Mouse (Mus musculus) midbrain, embryonic 12.5 days (tissue): ENCODE measurements around the gene Kxd1. TPM values are rescaled to one million over a fixed set of nuclear protein-coding genes. Genes with fewer than 3 reads are reported as not detected.

ENCODE experiments used
- ATAC-seq: fragments of 200-750 bp; cut with Nextera tagmentation; 2 replicates; pipeline ENCODE4 v1.8.0; 2017; ENCODE audit warnings: low read depth, moderate TSS enrichment, moderate library complexity; ENCODE audit not compliant: low FRiP score
- H3K27ac ChIP-seq: fragments of 300-500 bp; sonication (generic); replicated peaks from 2 replicates; pipeline ENCODE4 v1.5.1; 2016; ENCODE audit warnings: mild to moderate bottlenecking
- H3K27me3 ChIP-seq: fragments of 300-500 bp; sonication (generic); 2 replicates; pipeline ENCODE4 v1.6.1; 2016; ENCODE audit warnings: mild to moderate bottlenecking
- H3K36me3 ChIP-seq: fragments of 300-500 bp; sonication (generic); 2 replicates; pipeline ENCODE4 v1.6.1; 2016
- H3K4me1 ChIP-seq: fragments of 300-500 bp; sonication (generic); 2 replicates; pipeline ENCODE4 v1.6.1; 2016
- H3K4me2 ChIP-seq: fragments of 300-500 bp; sonication (generic); replicated peaks from 2 replicates; pipeline ENCODE4 v1.6.1; 2016; ENCODE audit warnings: mild to moderate bottlenecking, moderate library complexity
- H3K4me3 ChIP-seq: fragments of 300-500 bp; sonication (generic); 2 replicates; pipeline ENCODE4 v1.5.1; 2016; ENCODE audit warnings: mild to moderate bottlenecking
- H3K9ac ChIP-seq: fragments of 300-500 bp; sonication (generic); replicated peaks from 2 replicates; pipeline ENCODE4 v1.6.1; 2016; ENCODE audit warnings: mild to moderate bottlenecking, moderate library complexity
- H3K9me3 ChIP-seq: fragments of 300-500 bp; sonication (generic); 2 replicates; pipeline ENCODE4 v1.6.1; 2016; ENCODE audit warnings: mild to moderate bottlenecking
- WGBS: fragments of 180-500 bp; shearing (Covaris S2); methylation state at CpG from one replicate; pipeline ENCODE4 v1.1.7; 2016; 5-methylcytosine and 5-hydroxymethylcytosine counted together
- polyA plus RNA-seq: library from polyadenylated mRNA; unstranded; fragments of >200 nt; fragmentation: Nextera tagmentation; extraction: Ambion mirVana; gene quantifications from 2 replicates; pipeline ENCODE4 v1.2.1, GENCODE M21; 2016

Kxd1 gene
- polyA plus RNA-seq, 1 experiment from 2014 or later, result 52.1 TPM

DNA sequence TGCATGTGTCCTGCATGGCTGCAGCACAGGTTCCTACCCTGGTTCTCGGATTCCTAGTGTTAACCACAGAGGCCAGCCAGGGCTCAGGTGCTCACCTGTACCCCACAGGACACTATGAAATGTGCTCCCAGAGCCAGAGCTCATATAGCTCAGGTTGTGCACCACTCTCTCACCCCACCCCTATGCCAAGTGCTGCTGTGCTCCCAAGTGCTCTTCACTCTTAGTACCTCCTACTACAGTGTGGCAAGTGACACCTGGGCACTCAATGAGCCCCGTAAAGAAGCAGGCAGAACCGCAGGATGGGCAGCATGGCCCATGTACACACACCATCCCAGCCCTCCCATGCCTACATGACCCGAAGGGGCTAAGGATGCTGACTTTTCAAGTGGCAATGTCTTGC lies 59.0 kb downstream of the Kxd1 start:
- no peaks in the 10 kb centered on the region for H3K36me3 ChIP-seq
- no peak overlapping the region for H3K4me2 ChIP-seq
- WGBS, result 93% methylated on average over 4 of the region's 4 CpGs
- H3K27ac ChIP-seq, result no peak overlapping the region
- no peak for ATAC-seq
- 0 out of 2 replicates have a peak, but pooled peaks cover 4% of the 10 kb centered on the region for H3K4me1 ChIP-seq
- H3K27me3 ChIP-seq, result no peaks in the 10 kb centered on the region
- H3K9ac ChIP-seq, result no peak overlapping the region
- no peak overlapping the region for H3K4me3 ChIP-seq
- H3K9me3 ChIP-seq, result no peaks in the 10 kb centered on the region

DNA sequence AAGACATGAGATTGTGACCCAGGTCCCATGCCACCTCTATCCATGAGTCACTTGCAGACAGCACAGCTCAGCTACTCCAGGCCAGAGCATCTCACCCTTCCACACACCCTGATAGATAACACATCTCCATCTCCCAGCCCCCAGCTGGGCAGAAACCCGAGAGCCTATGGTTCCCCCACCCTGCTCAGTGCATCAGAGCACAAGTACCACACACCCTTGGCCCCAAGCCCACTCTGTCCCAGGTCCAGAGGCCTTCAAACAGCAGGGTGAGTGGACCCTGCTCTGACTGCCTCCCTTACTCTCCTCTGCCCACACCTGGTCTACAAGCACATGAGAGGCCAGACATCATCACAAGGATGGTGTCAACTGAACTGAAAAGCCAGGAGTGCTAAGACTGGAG lies 59.8 kb downstream of the Kxd1 start:
- H3K9me3 ChIP-seq, result no peaks in the 10 kb centered on the region
- H3K9ac ChIP-seq, result no peak overlapping the region
- no peak for ATAC-seq
- no peaks in the 10 kb centered on the region for H3K36me3 ChIP-seq
- WGBS, result 80% methylated on average over 1 of the region's 1 CpGs
- H3K4me1 ChIP-seq, result 0 out of 2 replicates have a peak, but pooled peaks cover 4% of the 10 kb centered on the region
- no peak overlapping the region for H3K4me3 ChIP-seq
- no peak overlapping the region for H3K4me2 ChIP-seq
- H3K27me3 ChIP-seq, result no peaks in the 10 kb centered on the region
- no peak overlapping the region for H3K27ac ChIP-seq

DNA sequence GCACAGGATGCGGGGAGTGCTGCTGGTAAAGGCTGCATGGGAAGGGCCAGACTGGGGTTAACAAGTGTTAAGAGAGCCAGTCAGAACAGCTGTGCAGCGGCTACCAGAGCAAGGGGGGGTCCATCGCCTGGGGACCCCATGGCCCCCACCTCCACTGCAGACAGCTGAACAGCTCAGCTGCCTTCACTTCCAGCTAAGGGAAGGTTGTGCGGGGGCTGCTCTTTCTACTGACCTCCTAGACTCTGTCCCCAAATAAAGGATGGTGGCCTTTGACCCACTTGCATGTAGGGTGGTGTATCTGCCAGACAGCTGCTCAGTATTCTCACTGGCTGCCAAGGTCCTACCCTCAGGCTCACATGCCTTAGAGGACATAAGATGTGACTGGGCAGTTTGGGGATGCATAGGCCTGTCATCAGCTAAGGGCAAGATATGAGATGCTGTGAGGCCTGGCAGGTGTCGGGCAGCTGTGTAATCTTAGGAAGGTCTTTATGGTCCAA lies 60.5 kb downstream of the Kxd1 start:
- Histone ChIP-seq H3K4me2 (no peak overlapping the region), H3K9ac (0 out of 2 replicates have a peak overlapping the region, but pooled peaks have one; percentile 20), H3K4me3 (no peak overlapping the region; the same call in 1 of the 2 replicates), H3K27ac (no peak overlapping the region), H3K36me3 (no peaks in the 10 kb centered on the region), H3K27me3 (no peaks in the 10 kb centered on the region), H3K4me1 (0 out of 2 replicates have a peak, but pooled peaks cover 4% of the 10 kb centered on the region), H3K9me3 (no peaks in the 10 kb centered on the region)
- ATAC-seq, result no peak
- WGBS, result 78% methylated on average over 5 of the region's 5 CpGs

DNA sequence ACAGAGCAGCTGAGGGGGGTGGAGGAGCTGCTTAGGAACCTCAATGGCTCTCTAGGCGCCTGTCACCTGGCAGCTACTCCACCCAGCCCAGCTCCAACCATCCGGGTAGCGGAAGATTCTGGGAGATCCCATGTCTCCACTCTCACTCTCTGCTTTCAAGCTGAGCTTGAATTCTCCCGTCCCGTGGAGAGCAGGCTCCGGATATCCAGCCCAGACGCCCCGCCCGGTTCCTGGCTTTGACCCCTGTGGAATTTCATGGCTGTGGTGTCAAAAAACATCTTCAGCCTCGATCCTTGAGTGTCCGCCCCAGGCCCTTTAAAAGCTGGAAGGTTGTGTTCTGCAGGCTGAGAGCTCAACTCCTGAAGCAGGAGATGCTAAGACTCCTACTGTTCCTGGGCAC lies 61.0 kb downstream of the Kxd1 start:
- ATAC-seq, result no peak
- Histone ChIP-seq H3K9me3 (no peaks in the 10 kb centered on the region), H3K27ac (no peak overlapping the region), H3K9ac (no peak overlapping the region), H3K4me2 (no peak overlapping the region), H3K4me1 (0 out of 2 replicates have a peak, but pooled peaks cover 4% of the 10 kb centered on the region), H3K27me3 (no peaks in the 10 kb centered on the region), H3K4me3 (no peak overlapping the region), H3K36me3 (no peaks in the 10 kb centered on the region)
- WGBS, result 75% methylated on average over 11 of the region's 11 CpGs

DNA sequence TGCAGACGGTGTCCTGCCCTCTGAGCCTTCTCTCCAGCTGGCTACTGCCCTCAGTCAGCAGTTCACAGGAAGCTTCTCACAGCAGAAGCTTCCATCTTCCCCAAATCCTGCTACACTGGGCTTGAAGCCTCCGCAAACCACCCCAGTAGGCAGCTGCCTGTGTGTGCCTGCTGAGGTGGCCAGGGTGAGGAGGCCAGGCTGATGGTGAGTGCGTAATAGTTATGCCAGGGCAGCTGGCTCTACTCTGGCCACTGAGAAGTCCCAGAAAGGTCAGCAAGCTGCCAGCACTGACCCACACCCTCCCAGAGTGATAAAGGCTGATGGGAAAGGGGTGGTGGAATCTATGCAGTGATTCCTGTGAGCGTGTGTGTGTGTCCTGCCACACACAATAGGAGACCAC lies 61.5 kb downstream of the Kxd1 start:
- Histone ChIP-seq H3K4me1 (0 out of 2 replicates have a peak, but pooled peaks cover 4% of the 10 kb centered on the region), H3K27ac (no peak overlapping the region), H3K27me3 (no peaks in the 10 kb centered on the region), H3K4me3 (no peak overlapping the region), H3K36me3 (no peaks in the 10 kb centered on the region), H3K9me3 (no peaks in the 10 kb centered on the region), H3K9ac (no peak overlapping the region), H3K4me2 (no peak overlapping the region)
- 84% methylated on average over 4 of the region's 4 CpGs for WGBS
- ATAC-seq, result no peak

DNA sequence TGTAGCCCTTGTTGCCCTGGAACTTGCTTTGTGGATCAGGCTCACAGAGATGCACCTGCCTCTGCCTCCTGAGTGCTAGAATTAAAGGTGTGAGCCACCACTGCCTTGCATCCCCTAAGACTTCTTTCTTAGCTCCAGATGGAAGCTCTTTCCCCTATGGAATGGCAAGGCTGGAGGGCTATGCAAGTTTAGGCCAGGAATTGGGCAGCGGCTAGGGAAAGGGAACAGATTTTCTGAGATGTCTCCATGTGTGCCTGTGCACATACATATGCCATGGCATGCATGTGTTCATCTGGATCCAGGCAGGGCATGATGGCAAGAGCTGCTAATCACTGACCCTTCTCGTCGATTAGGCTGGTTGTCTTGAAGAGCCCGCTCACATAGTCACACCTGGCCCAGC lies 62.1 kb downstream of the Kxd1 start:
- H3K4me1 ChIP-seq, result 0 out of 2 replicates have a peak, but pooled peaks cover 4% of the 10 kb centered on the region
- ATAC-seq, result no peak
- no peak overlapping the region for H3K4me3 ChIP-seq
- no peaks in the 10 kb centered on the region for H3K27me3 ChIP-seq
- no peak overlapping the region for H3K9ac ChIP-seq
- no peak overlapping the region for H3K27ac ChIP-seq
- no peak overlapping the region for H3K4me2 ChIP-seq
- H3K36me3 ChIP-seq, result no peaks in the 10 kb centered on the region
- no peaks in the 10 kb centered on the region for H3K9me3 ChIP-seq
- WGBS, result 93% methylated on average over 4 of the region's 4 CpGs

DNA sequence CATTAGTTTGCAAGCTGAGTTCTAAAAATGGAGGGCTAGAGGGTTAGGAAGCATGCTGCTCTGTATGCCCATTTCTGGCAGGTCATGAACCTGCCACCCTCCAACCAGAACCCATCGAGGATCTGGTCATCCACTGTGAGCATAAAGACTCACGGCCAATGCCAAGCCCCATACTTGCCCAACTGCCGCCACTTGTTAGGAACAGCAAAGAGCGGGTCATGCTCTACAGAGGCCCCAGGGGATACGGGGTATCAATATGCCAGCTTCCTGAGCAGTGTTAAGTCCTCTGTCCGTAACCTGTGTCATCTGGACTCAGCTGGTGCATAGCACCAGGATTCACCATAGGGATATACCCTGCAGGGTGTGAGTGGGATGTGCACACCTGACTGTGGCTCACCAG lies 63.6 kb downstream of the Kxd1 start:
- H3K27ac ChIP-seq, result no peak overlapping the region
- no peak for ATAC-seq
- H3K9me3 ChIP-seq, result 0 out of 2 replicates have a peak, but pooled peaks cover 3% of the 10 kb centered on the region
- H3K4me2 ChIP-seq, result no peak overlapping the region
- H3K4me1 ChIP-seq, result 0 out of 2 replicates have a peak, but pooled peaks cover 4% of the 10 kb centered on the region
- no peaks in the 10 kb centered on the region for H3K36me3 ChIP-seq
- no peaks in the 10 kb centered on the region for H3K27me3 ChIP-seq
- 89% methylated on average over 6 of the region's 6 CpGs for WGBS
- no peak overlapping the region for H3K4me3 ChIP-seq
- no peak overlapping the region for H3K9ac ChIP-seq

DNA sequence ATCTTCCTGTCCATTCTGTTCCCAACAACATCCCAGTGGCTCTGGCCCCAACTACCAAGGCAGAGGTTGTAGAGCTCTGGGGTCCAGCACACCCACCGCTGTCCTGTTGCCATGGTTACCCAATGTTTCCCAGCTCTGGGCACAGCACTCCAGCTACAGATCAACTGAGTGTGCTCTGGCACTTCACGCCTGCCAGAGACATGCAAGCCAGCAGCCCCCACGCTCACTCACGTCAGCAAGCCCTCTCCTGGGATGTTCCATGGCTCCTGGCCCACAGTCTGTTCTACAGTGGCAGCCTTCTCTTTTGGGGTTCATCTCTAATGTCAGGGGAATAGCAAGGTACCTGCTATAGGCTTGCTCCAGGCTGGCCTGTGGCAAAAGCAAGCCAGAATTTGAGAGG lies 64.5 kb downstream of the Kxd1 start:
- Histone ChIP-seq H3K4me2 (no peak overlapping the region), H3K9ac (no peak overlapping the region), H3K4me3 (no peak overlapping the region), H3K4me1 (0 out of 2 replicates have a peak, but pooled peaks cover 4% of the 10 kb centered on the region), H3K27ac (no peak overlapping the region), H3K9me3 (0 out of 2 replicates have a peak, but pooled peaks cover 3% of the 10 kb centered on the region), H3K27me3 (no peaks in the 10 kb centered on the region), H3K36me3 (no peaks in the 10 kb centered on the region)
- no peak for ATAC-seq
- WGBS, result 74% methylated on average over 4 of the region's 4 CpGs

DNA sequence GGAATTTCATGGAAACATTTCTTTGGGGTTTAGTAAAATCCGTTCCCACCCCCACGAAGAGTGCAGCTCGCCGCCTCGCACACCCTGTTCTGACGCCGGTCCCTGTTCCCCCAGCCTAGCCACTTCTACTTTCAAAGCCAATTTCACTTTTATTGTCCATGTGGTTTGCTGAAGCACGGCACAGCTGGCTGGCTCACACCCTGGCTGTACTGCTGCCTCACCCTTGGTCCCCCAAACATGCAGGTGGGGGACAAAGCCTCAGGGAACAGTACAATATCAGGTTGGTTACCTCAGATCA lies 65.3 kb downstream of the Kxd1 start:
- H3K27me3 ChIP-seq, result no peaks in the 10 kb centered on the region
- H3K4me3 ChIP-seq, result no peak overlapping the region
- H3K27ac ChIP-seq, result no peak overlapping the region
- 0 out of 2 replicates have a peak, but pooled peaks cover 3% of the 10 kb centered on the region for H3K4me1 ChIP-seq
- H3K9me3 ChIP-seq, result 0 out of 2 replicates have a peak, but pooled peaks cover 3% of the 10 kb centered on the region
- no peak overlapping the region for H3K9ac ChIP-seq
- 95% methylated on average over 8 of the region's 8 CpGs for WGBS
- ATAC-seq, result no peak
- no peak overlapping the region for H3K4me2 ChIP-seq
- no peaks in the 10 kb centered on the region for H3K36me3 ChIP-seq

DNA sequence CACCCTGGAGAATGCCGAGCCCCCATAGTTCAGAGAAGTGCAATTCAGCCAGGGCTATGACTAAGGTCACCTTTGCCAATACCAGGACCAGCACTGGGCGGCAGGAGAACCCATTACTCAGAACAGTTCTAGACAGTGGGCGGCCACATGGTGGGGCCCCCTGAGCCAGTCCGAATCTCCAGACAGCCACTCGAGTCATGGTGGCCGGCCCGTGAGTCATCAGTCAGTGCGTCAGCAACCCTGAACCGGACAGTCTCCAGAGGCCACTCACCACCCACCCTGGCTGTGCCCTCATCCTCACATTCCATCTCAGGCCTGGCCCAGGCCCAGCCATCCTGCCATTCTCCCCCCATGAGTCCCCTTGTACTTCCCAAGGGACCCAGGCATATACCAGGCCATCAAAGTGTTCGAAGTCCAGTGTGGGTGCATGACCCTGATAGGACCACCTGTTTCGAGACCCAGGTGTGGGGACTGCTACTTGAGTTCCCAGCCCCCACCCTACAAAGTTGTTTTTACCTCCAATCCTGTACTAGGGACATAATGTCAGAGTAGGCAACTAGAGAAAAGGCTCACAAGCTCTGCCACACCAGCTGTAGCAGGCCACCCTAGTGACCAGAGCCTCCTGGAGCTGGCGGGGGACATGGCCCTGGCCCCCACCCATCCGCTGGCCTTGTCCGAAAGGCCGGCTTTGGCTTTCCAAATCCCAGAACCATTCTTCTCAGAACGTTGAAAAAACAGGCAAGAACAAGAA lies 65.8 kb downstream of the Kxd1 start:
- Histone ChIP-seq H3K4me1 (no peaks in the 10 kb centered on the region), H3K9me3 (0 out of 2 replicates have a peak, but pooled peaks cover 3% of the 10 kb centered on the region), H3K9ac (no peak overlapping the region), H3K4me2 (no peak overlapping the region), H3K27me3 (no peaks in the 10 kb centered on the region), H3K4me3 (no peak overlapping the region), H3K27ac (no peak overlapping the region), H3K36me3 (no peaks in the 10 kb centered on the region)
- 92% methylated on average over 16 of the region's 16 CpGs for WGBS
- no peak for ATAC-seq

DNA sequence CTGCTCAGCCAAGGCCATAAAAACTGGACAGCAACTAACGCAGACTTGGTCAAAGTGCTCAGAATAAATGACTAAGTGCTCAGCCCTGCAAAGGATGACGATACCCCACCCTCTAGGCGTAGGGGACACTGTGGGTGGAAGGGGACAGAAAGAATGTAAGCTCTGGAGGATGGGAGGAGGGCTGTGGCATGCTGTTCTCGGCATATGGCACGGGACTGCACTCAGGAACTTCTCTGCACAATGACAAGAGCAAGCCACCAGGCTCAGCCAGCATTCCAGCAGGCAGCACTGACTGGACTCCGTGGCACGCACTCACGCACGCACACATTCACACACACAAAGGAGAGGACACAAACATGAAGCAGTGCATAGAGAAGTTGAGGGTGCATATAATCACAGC lies 67.2 kb downstream of the Kxd1 start:
- no peak for ATAC-seq
- WGBS, result 83% methylated on average over 9 of the region's 9 CpGs
- Histone ChIP-seq H3K27me3 (no peaks in the 10 kb centered on the region), H3K27ac (no peak overlapping the region), H3K9me3 (0 out of 2 replicates have a peak, but pooled peaks cover 3% of the 10 kb centered on the region), H3K4me2 (no peak overlapping the region), H3K4me3 (no peak overlapping the region), H3K36me3 (no peaks in the 10 kb centered on the region), H3K9ac (no peak overlapping the region), H3K4me1 (no peaks in the 10 kb centered on the region)

DNA sequence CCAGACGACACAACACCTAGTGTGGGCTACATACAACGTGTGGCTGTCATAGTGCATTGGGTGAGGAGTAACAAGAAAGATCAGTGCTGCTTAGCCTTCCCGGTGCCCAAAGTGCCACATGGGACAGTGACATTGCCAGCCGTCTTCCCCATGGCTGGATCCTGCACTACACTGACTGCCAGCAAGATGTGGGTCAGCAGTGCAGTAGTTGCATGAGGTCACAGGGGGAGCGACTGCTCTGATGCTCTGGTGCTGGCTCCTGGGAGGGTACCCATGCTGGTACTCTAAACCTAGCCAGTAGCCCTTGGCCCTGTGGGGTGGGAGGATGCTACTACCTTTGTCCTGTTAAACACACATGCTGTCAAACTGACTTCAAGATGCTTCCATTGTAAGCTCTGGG lies 67.6 kb downstream of the Kxd1 start:
- no peaks in the 10 kb centered on the region for H3K4me1 ChIP-seq
- no peak for ATAC-seq
- WGBS, result 89% methylated on average over 5 of the region's 5 CpGs
- 0 out of 2 replicates have a peak, but pooled peaks cover 3% of the 10 kb centered on the region for H3K9me3 ChIP-seq
- H3K4me2 ChIP-seq, result no peak overlapping the region
- H3K27me3 ChIP-seq, result no peaks in the 10 kb centered on the region
- H3K9ac ChIP-seq, result no peak overlapping the region
- no peak overlapping the region for H3K4me3 ChIP-seq
- H3K27ac ChIP-seq, result no peak overlapping the region
- no peaks in the 10 kb centered on the region for H3K36me3 ChIP-seq
